Mouse (Mus musculus): ENCODE measurements at regions not wholly inside any gene's neighbourhood (a gene's known extent, or its start where the extent isn't known, plus 50 kb on each side); places are given as distances from the start of the nearest gene placed in this dataset.

DNA sequence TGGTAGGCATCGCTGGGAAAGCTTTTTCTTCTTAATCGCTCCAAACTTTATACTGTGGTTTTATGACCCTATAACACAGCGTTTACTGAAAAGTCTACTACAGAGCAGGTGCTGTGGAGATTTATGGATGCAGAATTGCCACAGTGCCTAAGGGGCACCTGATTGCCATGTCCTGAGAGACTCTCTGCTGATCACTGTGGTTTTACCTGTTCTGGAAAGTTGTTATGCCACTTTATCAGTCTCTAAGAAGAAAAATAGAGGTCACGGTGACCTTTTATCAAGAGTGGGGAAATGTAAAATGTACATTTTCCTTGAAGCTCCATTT lies 250.0 kb downstream of the Trib2 start:
- H3K4me1 ChIP-seq (ENCODE audit: control insufficient read depth in 1 of 2, insufficient read depth in 2 of 2): peaks cover 9 to 50% of the 10 kb centered on the region in 2 experiments
- no peak overlapping the region for H3K9ac ChIP-seq (ENCODE audit: insufficient read depth, low read depth)
- H3K27me3 ChIP-seq (replicated peaks): no peaks in the 10 kb centered on the region
- no peak overlapping the region for H3K4me2 ChIP-seq (ENCODE audit: insufficient read depth, low read depth, poor library complexity, severe bottlenecking)
- in situ Hi-C loops (cut with MboI; ENCODE audit: low pct_ligation_motif_present, low pct_unique_long_range_greater_than_20kb, low sequenced_read_pairs): no loop called here
- no peak for TF ChIP-seq ZC3H11A (IDR thresholded peaks at IDR 0.05; ENCODE audit: low read depth, low read length)
- TF ChIP-seq KAT2A (IDR thresholded peaks at IDR 0.05; ENCODE audit: insufficient replicate concordance, low read length): no peak
- no peak for TF ChIP-seq MAFK (IDR thresholded peaks at IDR 0.05; ENCODE audit: insufficient replicate concordance, low read length)
- H3K79me2 ChIP-seq (replicated peaks; ENCODE audit: control insufficient read depth, extremely low read depth, insufficient read depth, poor library complexity, severe bottlenecking): peaks cover 11% of the 10 kb centered on the region; the same call in 1 of the 2 replicates
- no peak overlapping the region for H3K27ac ChIP-seq (ENCODE audit: insufficient read depth, low read depth)
- peaks cover 3 to 48% of the 10 kb centered on the region in 2 experiments for H3K36me3 ChIP-seq (replicated peaks in 1 of 2; ENCODE audit: control insufficient read depth in 1 of 2, insufficient read depth in 1 of 2, low read length in 1 of 2)
- dilution Hi-C loops (cut with MboI; ENCODE audit: extremely low pct_ligation_motif_present, extremely low pct_unique_long_range_greater_than_20kb, low sequenced_read_pairs): no loop called here
- H3K9me3 ChIP-seq (replicated peaks; ENCODE audit: low read length): no peaks in the 10 kb centered on the region
- H3K4me3 ChIP-seq (replicated peaks in 1 of 3; ENCODE audit: low read depth in 2 of 3, low read length in 2 of 3, poor library complexity in 1 of 3): no peak overlapping the region
- DNase-seq (ENCODE audit: extremely low read depth): no peak

DNA sequence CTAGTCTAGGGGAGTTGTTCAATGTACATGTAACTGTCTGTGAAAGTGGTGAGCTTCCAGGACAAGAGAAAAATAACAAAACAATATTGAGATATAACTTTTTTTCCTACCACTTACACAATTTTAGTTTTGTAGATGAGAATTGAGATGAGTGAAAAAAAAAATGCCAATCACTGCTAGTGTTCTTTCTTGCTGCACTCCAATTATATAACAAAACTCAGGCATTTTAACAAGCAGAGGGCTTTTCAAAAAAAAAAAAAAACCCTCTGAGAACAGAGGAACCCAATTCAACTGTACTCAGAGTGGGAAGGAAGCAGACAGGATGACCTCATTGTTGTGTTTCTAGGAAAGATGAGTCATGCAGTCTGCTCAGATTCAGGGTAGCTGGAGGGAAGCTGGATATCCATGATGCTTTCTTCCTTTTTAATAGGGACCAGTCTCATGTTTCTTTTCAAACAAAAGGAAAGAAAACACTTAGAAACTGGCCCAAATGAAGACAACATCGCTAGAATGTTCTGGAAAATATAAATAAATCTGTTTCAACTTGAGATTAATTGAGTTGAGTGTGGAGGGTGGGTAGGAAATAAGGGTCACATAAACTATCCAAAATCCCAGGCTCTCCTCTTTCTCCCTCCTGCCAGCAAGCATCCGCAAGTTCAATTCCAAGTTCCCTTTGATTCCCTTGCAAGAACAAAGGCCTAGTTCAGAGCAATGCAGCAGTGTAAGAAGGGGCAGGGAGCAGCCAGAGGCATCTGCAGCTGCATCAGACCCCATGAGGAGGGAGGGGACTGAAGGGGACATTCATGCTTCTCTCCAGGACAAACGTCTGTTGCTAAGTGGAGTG lies 250.6 kb downstream of the Trib2 start:
- H3K9ac ChIP-seq (ENCODE audit: insufficient read depth, low read depth): no peak overlapping the region
- H3K4me3 ChIP-seq (replicated peaks in 1 of 3; ENCODE audit: low read depth in 2 of 3, low read length in 2 of 3, poor library complexity in 1 of 3): no peak overlapping the region
- H3K27me3 ChIP-seq (replicated peaks): no peaks in the 10 kb centered on the region
- TF ChIP-seq MAX (IDR thresholded peaks at IDR 0.05; ENCODE audit: low read length) (no peak), JUN (IDR thresholded peaks at IDR 0.05; ENCODE audit: insufficient read depth, low read depth, low read length) (peak; percentile 99), IRF4 (IDR thresholded peaks at IDR 0.05; ENCODE audit: low read depth, low read length) (peak; percentile 33; the same call in 1 of the 2 replicates), SIN3A (IDR thresholded peaks at IDR 0.05; ENCODE audit: low read length) (no peak), POLR2AphosphoS2 (IDR thresholded peaks at IDR 0.05; ENCODE audit: low read depth, low read length) (no peak), EP300 (IDR thresholded peaks at IDR 0.05; ENCODE audit: low read length) (peak; percentile 76; the same call in 1 of the 2 replicates), ZNF384 (IDR thresholded peaks at IDR 0.05; ENCODE audit: low read depth, low read length) (peak; percentile 95), USF2 (conservative IDR thresholded peaks at IDR 0.05; ENCODE audit: low read depth, low read length) (no peak), ETS1 (conservative IDR thresholded peaks at IDR 0.05; ENCODE audit: low read depth, low read length) (peak; percentile 90), MEF2A (IDR thresholded peaks at IDR 0.05; ENCODE audit: borderline replicate concordance, low read depth, low read length) (peak; percentile 83; the same call in 1 of the 2 replicates), TBP (conservative IDR thresholded peaks at IDR 0.05; ENCODE audit: low read depth, low read length) (no peak), JUND (conservative IDR thresholded peaks at IDR 0.05; ENCODE audit: low read depth, low read length) (peak; percentile 95)
- H3K36me3 ChIP-seq (replicated peaks in 1 of 2; ENCODE audit: control insufficient read depth in 1 of 2, insufficient read depth in 1 of 2, low read length in 1 of 2): peaks cover 3 to 49% of the 10 kb centered on the region in 2 experiments
- H3K79me2 ChIP-seq (replicated peaks; ENCODE audit: control insufficient read depth, extremely low read depth, insufficient read depth, poor library complexity, severe bottlenecking): peaks cover 11% of the 10 kb centered on the region; the same call in 1 of the 2 replicates
- H3K9me3 ChIP-seq (replicated peaks; ENCODE audit: low read length): no peaks in the 10 kb centered on the region
- no peak overlapping the region for H3K27ac ChIP-seq (ENCODE audit: insufficient read depth, low read depth)
- DNase-seq (ENCODE audit: extremely low read depth): peak; percentile 69
- in situ Hi-C loops (cut with MboI; ENCODE audit: low pct_ligation_motif_present, low pct_unique_long_range_greater_than_20kb, low sequenced_read_pairs) (no loop called here), dilution Hi-C loops (cut with MboI; ENCODE audit: extremely low pct_ligation_motif_present, extremely low pct_unique_long_range_greater_than_20kb, low sequenced_read_pairs) (no loop called here)
- peaks cover 3 to 50% of the 10 kb centered on the region in 2 experiments; a peak in 3 of 4 replicates for H3K4me1 ChIP-seq (ENCODE audit: control insufficient read depth in 1 of 2, insufficient read depth in 2 of 2)
- no peak overlapping the region for H3K4me2 ChIP-seq (ENCODE audit: insufficient read depth, low read depth, poor library complexity, severe bottlenecking)
